ENCODE assay signal across 22 mouse cellular contexts in the genomic region with DNA sequence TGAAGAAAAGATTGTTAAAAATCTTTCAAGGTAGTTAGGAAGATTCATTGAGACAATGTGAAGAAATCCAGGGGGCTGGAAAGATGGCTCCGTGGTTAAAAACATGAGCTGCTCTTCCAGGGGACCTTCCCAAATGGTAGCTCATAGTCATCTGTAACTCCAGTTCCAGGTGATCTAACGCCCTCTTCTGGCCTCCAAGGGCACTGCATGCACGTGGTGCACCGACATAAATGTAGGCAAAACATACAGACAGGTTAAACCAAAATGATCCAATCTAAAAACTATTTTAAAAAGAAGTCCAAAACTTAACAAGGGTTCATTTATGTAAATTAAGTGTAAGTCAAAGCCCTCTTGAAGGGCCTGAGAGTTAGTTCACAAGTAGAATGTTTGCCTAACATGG. TPM values are rescaled to one million over a fixed set of nuclear protein-coding genes. Genes with fewer than 3 reads are reported as not detected.
DNase-seq lines count a peak whose midpoint lies in the region; ATAC-seq and TF ChIP-seq lines count a peak whose summit lies in the region.
"Had no signal": no experiment of that assay in that cellular context is flagged by ENCODE, and none has a peak within 500 bp of the region (broad histone marks: within the 10 kb centered on the region; RNA-seq: fewer than 3 reads in every experiment).

No protein-coding gene starts in this region.

- WGBS in liver, adult 2 months: 55% methylated on average over 4 of the region's 4 CpGs
- 41% methylated on average over 4 of the region's 4 CpGs for WGBS in liver, embryonic 12.5 days (ENCODE audit: insufficient replicate concordance)

- H3K27me3 ChIP-seq in liver, adult 2 months (ENCODE audit: control insufficient read depth, insufficient read depth, low read length): no peaks in the 10 kb centered on the region
- peaks cover 50% of the 10 kb centered on the region for H3K27me3 ChIP-seq in liver, embryonic 12.5 days (replicated peaks)
- H3K27me3 ChIP-seq in ES-Bruce4 (ENCODE audit: control insufficient read depth, insufficient read depth, low read length, poor library complexity, severe bottlenecking): no peaks in the 10 kb centered on the region

- no peak overlapping the region for H3K9ac ChIP-seq in liver, adult 2 months (ENCODE audit: low read depth, low read length)
- H3K9ac ChIP-seq in liver, embryonic 12.5 days: no peak overlapping the region
- no peak overlapping the region for H3K9ac ChIP-seq in ES-Bruce4 (ENCODE audit: low read depth, poor library complexity, severe bottlenecking)
- H3K9ac ChIP-seq: embryonic facial prominence, embryonic 13.5 days; heart, embryonic 12.5 days; liver, embryonic 13.5 days had no signal

- no peak for ATAC-seq in CD4-positive, CD25-positive, alpha-beta regulatory T cell, adult 4 months
- no peak for ATAC-seq in liver, embryonic 12.5 days
- no peak for ATAC-seq in monocyte, adult 5-6 weeks (replicated peaks; ENCODE audit: insufficient number of reproducible peaks, low FRiP score, low TSS enrichment, poor library complexity, severe bottlenecking)
- ATAC-seq: activated CD4-positive, CD25-positive, alpha-beta regulatory T cell, adult 4 months had no signal

- H3K36me3 ChIP-seq in liver, adult 2 months (ENCODE audit: control insufficient read depth, insufficient read depth, low read length): no peaks in the 10 kb centered on the region
- H3K36me3 ChIP-seq in liver, embryonic 12.5 days: no peaks in the 10 kb centered on the region
- no peaks in the 10 kb centered on the region for H3K36me3 ChIP-seq in ES-Bruce4 (ENCODE audit: control insufficient read depth, insufficient read depth, low read length, poor library complexity, severe bottlenecking)
- H3K36me3 ChIP-seq: embryonic facial prominence, embryonic 13.5 days; heart, embryonic 12.5 days; liver, embryonic 13.5 days; midbrain, embryonic 10.5 days had no signal

- H3K79me2 ChIP-seq in liver, adult 2 months (ENCODE audit: control insufficient read depth, insufficient read depth, low read length): no peaks in the 10 kb centered on the region

- TF ChIP-seq POLR2A in liver, adult 2 months (IDR thresholded peaks at IDR 0.05; ENCODE audit: extremely low read depth, insufficient read depth, low read length): no peak
- TF ChIP-seq POLR2A in ES-Bruce4 (IDR thresholded peaks at IDR 0.05; ENCODE audit: insufficient read depth, low read length): no peak

- TF ChIP-seq CTCF in liver, adult 2 months (IDR thresholded peaks at IDR 0.05; ENCODE audit: low read depth, low read length): peak; percentile 27; the same call in 1 of the 2 replicates
- peak; percentile 76 for TF ChIP-seq CTCF in ES-Bruce4 (IDR thresholded peaks at IDR 0.05; ENCODE audit: low read depth, low read length)

- H3K27ac ChIP-seq in liver, adult 2 months (replicated peaks; ENCODE audit: insufficient read depth, low read depth, low read length): no peak overlapping the region
- no peak overlapping the region for H3K27ac ChIP-seq in liver, embryonic 12.5 days
- H3K27ac ChIP-seq in ES-Bruce4 (ENCODE audit: insufficient read depth, low read length): no peak overlapping the region
- H3K27ac ChIP-seq: embryonic facial prominence, embryonic 13.5 days; liver, embryonic 13.5 days; midbrain, embryonic 10.5 days had no signal

- no peak overlapping the region for H3K4me2 ChIP-seq in liver, embryonic 12.5 days
- H3K4me2 ChIP-seq: embryonic facial prominence, embryonic 13.5 days; heart, embryonic 12.5 days; liver, embryonic 13.5 days had no signal

- DNase-seq in CD4-positive, CD25-positive, alpha-beta regulatory T cell, adult 2 months (ENCODE audit: low read depth, low spot score): peak; percentile 36
- no peak for DNase-seq in liver, adult 2 months (ENCODE audit: extremely low read depth, low read depth, low spot score)
- peak; percentile 50 for DNase-seq in retina, embryonic 14.5 days (ENCODE audit: low spot score)
- DNase-seq in cerebellum, adult 11-12 months: no peak
- DNase-seq: cerebellum, adult 2 months; gastrocnemius, postnatal 36 days; liver, embryonic 13.5 days; right cerebral cortex, postnatal 14 days; thymus, adult 2 months had no signal

- no peak overlapping the region for H3K4me3 ChIP-seq in liver, adult 2 months (ENCODE audit: insufficient read depth, low read depth, low read length)
- no peak overlapping the region for H3K4me3 ChIP-seq in liver, embryonic 12.5 days
- H3K4me3 ChIP-seq in ES-Bruce4 (ENCODE audit: low read depth, low read length): no peak overlapping the region
- H3K4me3 ChIP-seq: embryonic facial prominence, embryonic 13.5 days; heart, embryonic 12.5 days; liver, embryonic 13.5 days; midbrain, embryonic 10.5 days; myocyte had no signal

- H3K4me1 ChIP-seq in liver, adult 2 months (ENCODE audit: control insufficient read depth, insufficient read depth, low read length): no peaks in the 10 kb centered on the region
- H3K4me1 ChIP-seq in liver, embryonic 12.5 days: no peaks in the 10 kb centered on the region
- H3K4me1 ChIP-seq in ES-Bruce4 (ENCODE audit: control insufficient read depth, insufficient read depth, low read length): no peaks in the 10 kb centered on the region
- H3K4me1 ChIP-seq: embryonic facial prominence, embryonic 13.5 days; heart, embryonic 12.5 days; liver, embryonic 13.5 days; midbrain, embryonic 10.5 days had no signal

- H3K9me3 ChIP-seq in liver, embryonic 12.5 days (replicated peaks): no peaks in the 10 kb centered on the region
- H3K9me3 ChIP-seq in ES-Bruce4 (replicated peaks; ENCODE audit: control insufficient read depth, insufficient read depth, low read length, poor library complexity, severe bottlenecking): no peaks in the 10 kb centered on the region
- H3K9me3 ChIP-seq: embryonic facial prominence, embryonic 13.5 days; liver, embryonic 13.5 days; midbrain, embryonic 10.5 days had no signal

- TF ChIP-seq EP300 in ES-Bruce4 (IDR thresholded peaks at IDR 0.05; ENCODE audit: insufficient read depth, low read depth, low read length): no peak

RNA-seq across cellular contexts. Expression of a gene that starts 7.0 kb away (rescaled TPM):
- not detected for polyA plus RNA-seq in CD4-positive, CD25-positive, alpha-beta regulatory T cell, adult 4 months (2017; shearing (Covaris generic))
- not detected in 2 replicates for total RNA-seq in liver, adult 2 months (2014; rRNA removed)
- not detected in 2 replicates for polyA plus RNA-seq in liver, adult 2 months (2012; rRNA removed)
- polyA plus RNA-seq in liver, embryonic 12.5 days (2016; fragmentation: Nextera tagmentation; extraction: Ambion mirVana): not detected in 2 replicates
- 0.18 TPM in 1 of 2 replicates, not detected in the other for polyA plus RNA-seq in ES-Bruce4 (2011; ENCODE audit: insufficient read depth, insufficient read length, low read depth, missing spikeins)
- total RNA-seq in monocyte, adult 5-6 weeks (2017): not detected in 3 replicates
- total RNA-seq: common myeloid progenitor, adult 5-6 weeks; gastrocnemius, postnatal 36 days; hematopoietic stem cell, adult 5-6 weeks had no signal
- polyA plus RNA-seq: activated CD4-positive, CD25-positive, alpha-beta regulatory T cell, adult 4 months; heart, embryonic 12.5 days; intestine, embryonic 14.5 days; kidney, embryonic 16.5 days; liver, embryonic 13.5 days; myocyte had no signal

RNA-seq across cellular contexts. Expression of a gene that starts 54.7 kb away (rescaled TPM):
- polyA plus RNA-seq in CD4-positive, CD25-positive, alpha-beta regulatory T cell, adult 4 months (2017; shearing (Covaris generic)): 10 to 100 TPM; 11.4 to 25.4 TPM
- 5.8 and 6.5 TPM in 2 replicates for total RNA-seq in liver, adult 2 months (2014; rRNA removed)
- 12.5 and 14.2 TPM in 2 replicates for polyA plus RNA-seq in liver, adult 2 months (2012; rRNA removed)
- 5.6 and 5.9 TPM in 2 replicates for polyA plus RNA-seq in liver, embryonic 12.5 days (2016; fragmentation: Nextera tagmentation; extraction: Ambion mirVana)
- 20.8 and 20.9 TPM in 2 replicates for polyA plus RNA-seq in ES-Bruce4 (2011; ENCODE audit: insufficient read depth, insufficient read length, low read depth, missing spikeins)
- 4.0 to 10.0 TPM (median 5.7 TPM) in 3 replicates for total RNA-seq in monocyte, adult 5-6 weeks (2017)

Comparison
In these comparisons a context has a peak if more than half of its experiments do, and no peak if none do; other contexts are left out.
1. DNase-seq: peak in CD4-positive, CD25-positive, alpha-beta regulatory T cell, adult 2 months (single experiment) and retina, embryonic 14.5 days (single experiment); none in liver, adult 2 months (single experiment) and cerebellum, adult 11-12 months (single experiment).